Mouse (Mus musculus) neural tube, embryonic 14.5 days (tissue): ENCODE measurements around the gene Fibp. TPM values are rescaled to one million over a fixed set of nuclear protein-coding genes. Genes with fewer than 3 reads are reported as not detected.

Experiments used
- ATAC-seq: fragments of 200-750 bp; cut with Nextera tagmentation; 2 replicates; pipeline ENCODE4 v1.8.0; 2017; ENCODE audit warnings: low read depth, mild to moderate bottlenecking, moderate TSS enrichment, moderate library complexity
- H3K27ac ChIP-seq: fragments of 300-500 bp; sonication (generic); 2 replicates; pipeline ENCODE4 v1.5.1; 2014; ENCODE audit warnings: low read depth, mild to moderate bottlenecking, control low read depth, low read length, moderate library complexity, mixed read lengths
- H3K27me3 ChIP-seq: fragments of 300-500 bp; sonication (generic); 2 replicates; pipeline ENCODE4 v1.6.1; 2014; ENCODE audit warnings: low read length; ENCODE audit not compliant: control insufficient read depth, insufficient read depth
- H3K36me3 ChIP-seq: fragments of 300-500 bp; sonication (generic); 2 replicates; pipeline ENCODE4 v1.6.1; 2014; ENCODE audit warnings: low read length, mixed read lengths; ENCODE audit not compliant: control insufficient read depth, insufficient read depth
- H3K4me1 ChIP-seq: fragments of 300-500 bp; sonication (generic); 2 replicates; pipeline ENCODE4 v1.6.1; 2014; ENCODE audit warnings: low read length; ENCODE audit not compliant: control insufficient read depth, insufficient read depth
- H3K4me2 ChIP-seq: fragments of 300-500 bp; sonication (generic); 2 replicates; pipeline ENCODE4 v1.6.1; 2014; ENCODE audit warnings: mild to moderate bottlenecking, low read depth, low read length, control low read depth
- H3K4me3 ChIP-seq: fragments of 300-500 bp; sonication (generic); 2 replicates; pipeline ENCODE4 v1.5.1; 2014; ENCODE audit warnings: low read depth, low read length, control low read depth, mixed read lengths
- H3K9ac ChIP-seq: fragments of 300-500 bp; sonication (generic); replicated peaks from 2 replicates; pipeline ENCODE4 v1.6.1; 2014; ENCODE audit warnings: low read depth, mild to moderate bottlenecking, control low read depth, low read length, mixed read lengths
- H3K9me3 ChIP-seq: fragments of 300-500 bp; sonication (generic); 2 replicates; pipeline ENCODE4 v1.6.1; 2016; ENCODE audit warnings: low read length; ENCODE audit not compliant: control insufficient read depth
- WGBS: fragments of 180-500 bp; shearing (Covaris S2); extraction: QIAGEN DNeasy Blood & Tissue Kit; methylation state at CpG from one replicate; pipeline ENCODE4 v1.1.7; 2014; 5-methylcytosine and 5-hydroxymethylcytosine counted together
- polyA plus RNA-seq: library from polyadenylated mRNA; unstranded; fragments of >200 nt; fragmentation: Nextera tagmentation; extraction: Ambion mirVana; gene quantifications from 2 replicates; pipeline ENCODE4 v1.2.1, GENCODE M21; 2014

The Fibp gene
- polyA plus RNA-seq, 1 experiment from 2014 or later, result 179 TPM

- Histone ChIP-seq H3K36me3 (peaks cover 22% of the 10 kb centered on the region), H3K4me1 (peaks cover 8% of the 10 kb centered on the region), H3K4me2 (no peak overlapping the region), H3K27me3 (no peaks in the 10 kb centered on the region), H3K27ac (no peak overlapping the region), H3K9ac (no peak overlapping the region), H3K9me3 (no peaks in the 10 kb centered on the region), H3K4me3 (no peak overlapping the region)
- 96% methylated on average over 10 of the region's 10 CpGs for WGBS
- no peak for ATAC-seq
These were observed 19.6 kb downstream of the Fibp start for GRCm38 (mm10) chr19:5480016-5480415.

GRCm38 (mm10) chr19:5481398-5481797 lies 21.0 kb downstream of the Fibp start:
- Histone ChIP-seq H3K4me3 (no peak overlapping the region), H3K4me2 (no peak overlapping the region), H3K4me1 (no peaks in the 10 kb centered on the region), H3K27me3 (no peaks in the 10 kb centered on the region), H3K36me3 (peaks cover 27% of the 10 kb centered on the region), H3K9me3 (no peaks in the 10 kb centered on the region), H3K27ac (no peak overlapping the region), H3K9ac (no peak overlapping the region)
- WGBS, result 94% methylated on average over 10 of the region's 10 CpGs
- ATAC-seq, result no peak

GRCm38 (mm10) chr19:5483386-5484359 lies 23.3 kb downstream of the Fibp start:
- Histone ChIP-seq H3K9me3 (no peaks in the 10 kb centered on the region), H3K4me1 (peaks cover 8% of the 10 kb centered on the region; the same call in 1 of the 2 replicates), H3K9ac (no peak overlapping the region), H3K27ac (no peak overlapping the region), H3K27me3 (no peaks in the 10 kb centered on the region), H3K4me3 (no peak overlapping the region), H3K4me2 (no peak overlapping the region), H3K36me3 (peaks cover 27% of the 10 kb centered on the region)
- WGBS, result 94% methylated on average over 19 of the region's 19 CpGs
- no peak for ATAC-seq

GRCm38 (mm10) chr19:5484496-5484895 lies 24.1 kb downstream of the Fibp start:
- Histone ChIP-seq H3K27me3 (no peaks in the 10 kb centered on the region), H3K4me1 (peaks cover 9% of the 10 kb centered on the region; the same call in 1 of the 2 replicates), H3K9me3 (no peaks in the 10 kb centered on the region), H3K4me3 (no peak overlapping the region), H3K36me3 (peaks cover 27% of the 10 kb centered on the region), H3K9ac (no peak overlapping the region), H3K4me2 (no peak overlapping the region), H3K27ac (no peak overlapping the region)
- WGBS, result 93% methylated on average over 5 of the region's 5 CpGs
- no peak for ATAC-seq

- peaks cover 12% of the 10 kb centered on the region; the same call in 1 of the 2 replicates for H3K4me1 ChIP-seq
- no peak overlapping the region for H3K4me2 ChIP-seq
- H3K27me3 ChIP-seq, result no peaks in the 10 kb centered on the region
- H3K9me3 ChIP-seq, result no peaks in the 10 kb centered on the region
- H3K36me3 ChIP-seq, result peaks cover 23% of the 10 kb centered on the region
- 95% methylated on average over 8 of the region's 8 CpGs for WGBS
- no peak overlapping the region for H3K9ac ChIP-seq
- H3K27ac ChIP-seq, result no peak overlapping the region
- H3K4me3 ChIP-seq, result no peak overlapping the region
- no peak for ATAC-seq
These were observed 25.0 kb downstream of the Fibp start for GRCm38 (mm10) chr19:5485371-5485770.

- peaks cover 23% of the 10 kb centered on the region for H3K36me3 ChIP-seq
- no peak for ATAC-seq
- H3K27ac ChIP-seq, result no peak overlapping the region
- WGBS, result 95% methylated on average over 7 of the region's 7 CpGs
- no peak overlapping the region for H3K4me2 ChIP-seq
- H3K27me3 ChIP-seq, result no peaks in the 10 kb centered on the region
- H3K4me1 ChIP-seq, result peaks cover 12% of the 10 kb centered on the region; the same call in 1 of the 2 replicates
- H3K9me3 ChIP-seq, result no peaks in the 10 kb centered on the region
- no peak overlapping the region for H3K4me3 ChIP-seq
- H3K9ac ChIP-seq, result no peak overlapping the region
These were observed 25.4 kb downstream of the Fibp start for GRCm38 (mm10) chr19:5485821-5486220.

GRCm38 (mm10) chr19:5486286-5486685 lies 25.9 kb downstream of the Fibp start:
- no peaks in the 10 kb centered on the region for H3K27me3 ChIP-seq
- no peak overlapping the region for H3K4me3 ChIP-seq
- 93% methylated on average over 8 of the region's 8 CpGs for WGBS
- peaks cover 12% of the 10 kb centered on the region; the same call in 1 of the 2 replicates for H3K4me1 ChIP-seq
- H3K9ac ChIP-seq, result no peak overlapping the region
- no peak for ATAC-seq
- peaks cover 23% of the 10 kb centered on the region for H3K36me3 ChIP-seq
- no peaks in the 10 kb centered on the region for H3K9me3 ChIP-seq
- H3K4me2 ChIP-seq, result no peak overlapping the region
- no peak overlapping the region for H3K27ac ChIP-seq

GRCm38 (mm10) chr19:5486771-5487170 lies 26.4 kb downstream of the Fibp start:
- Histone ChIP-seq H3K36me3 (peaks cover 23% of the 10 kb centered on the region), H3K4me2 (no peak overlapping the region; the same call in 1 of the 2 replicates), H3K4me1 (peaks cover 14% of the 10 kb centered on the region; the same call in 1 of the 2 replicates), H3K27me3 (no peaks in the 10 kb centered on the region), H3K9ac (no peak overlapping the region), H3K9me3 (no peaks in the 10 kb centered on the region), H3K27ac (no peak overlapping the region), H3K4me3 (peak overlapping the region; percentile 42; the same call in 1 of the 2 replicates)
- no peak for ATAC-seq
- WGBS, result 95% methylated on average over 4 of the region's 4 CpGs
